Mouse (Mus musculus) cerebellum, adult 2 months (tissue): ENCODE results near the gene Hexa.

ENCODE experiments used
- CTCF ChIP-seq: fragments of 200-500 bp; IDR thresholded peaks from 2 replicates; pipeline ENCODE4 v1.5.1; 2011; ENCODE audit warnings: low read depth, mild to moderate bottlenecking, control low read depth, low read length, moderate library complexity, borderline replicate concordance; ENCODE audit not compliant: insufficient read depth
- POLR2A ChIP-seq: fragments of 200-500 bp; IDR thresholded peaks from 2 replicates; pipeline ENCODE4 v1.6.1; 2011; ENCODE audit warnings: low read length, control low read depth, borderline replicate concordance; ENCODE audit not compliant: insufficient read depth

- TF ChIP-seq CTCF, result no peak
- TF ChIP-seq POLR2A, result no peak
Observed at GRCm38 (mm10) chr9:59517127-59517526, 22.2 kb upstream of the Hexa start.
